Mouse (Mus musculus) stomach, embryonic 15.5 days (tissue): Measurements from ENCODE around the gene Cwh43. TPM values are rescaled to one million over a fixed set of nuclear protein-coding genes. Genes with fewer than 3 reads are reported as not detected.

Experiments used
- ATAC-seq: fragments of 200-750 bp; cut with Nextera tagmentation; 2 replicates; pipeline ENCODE4 v1.8.0; 2017; ENCODE audit warnings: low read depth, moderate number of reproducible peaks, moderate TSS enrichment; ENCODE audit not compliant: insufficient read depth, low FRiP score
- H3K27ac ChIP-seq: fragments of 300-500 bp; sonication (generic); 2 replicates; pipeline ENCODE4 v1.5.1; 2015; ENCODE audit warnings: mild to moderate bottlenecking, inconsistent platforms
- H3K27me3 ChIP-seq: fragments of 300-500 bp; sonication (generic); replicated peaks from 2 replicates; pipeline ENCODE4 v1.6.1; 2015; ENCODE audit warnings: inconsistent platforms
- H3K36me3 ChIP-seq: fragments of 300-500 bp; sonication (generic); 2 replicates; pipeline ENCODE4 v1.6.1; 2015; ENCODE audit warnings: inconsistent platforms
- H3K4me1 ChIP-seq: fragments of 300-500 bp; sonication (generic); 2 replicates; pipeline ENCODE4 v1.6.1; 2015; ENCODE audit warnings: inconsistent platforms
- H3K4me2 ChIP-seq: fragments of 300-500 bp; sonication (generic); 2 replicates; pipeline ENCODE4 v1.6.1; 2015; ENCODE audit warnings: mild to moderate bottlenecking, inconsistent platforms
- H3K4me3 ChIP-seq: fragments of 300-500 bp; sonication (generic); replicated peaks from 2 replicates; pipeline ENCODE4 v1.5.1; 2015; ENCODE audit warnings: inconsistent platforms
- H3K9ac ChIP-seq: fragments of 300-500 bp; sonication (generic); 2 replicates; pipeline ENCODE4 v1.6.1; 2015; ENCODE audit warnings: inconsistent platforms
- H3K9me3 ChIP-seq: fragments of 300-500 bp; sonication (generic); 2 replicates; pipeline ENCODE4 v1.6.1; 2016; ENCODE audit warnings: inconsistent platforms
- WGBS: fragments of 180-500 bp; shearing (Covaris S2); methylation state at CpG from one replicate; pipeline ENCODE4 v1.1.7; 2015; 5-methylcytosine and 5-hydroxymethylcytosine counted together
- polyA plus RNA-seq: library from polyadenylated mRNA; unstranded; fragments of >200 nt; fragmentation: Nextera tagmentation; extraction: Ambion mirVana; gene quantifications from 2 replicates; pipeline ENCODE4 v1.2.1, GENCODE M21; 2015

The Cwh43 gene
- polyA plus RNA-seq, 1 experiment from 2014 or later: 1.9 TPM

DNA sequence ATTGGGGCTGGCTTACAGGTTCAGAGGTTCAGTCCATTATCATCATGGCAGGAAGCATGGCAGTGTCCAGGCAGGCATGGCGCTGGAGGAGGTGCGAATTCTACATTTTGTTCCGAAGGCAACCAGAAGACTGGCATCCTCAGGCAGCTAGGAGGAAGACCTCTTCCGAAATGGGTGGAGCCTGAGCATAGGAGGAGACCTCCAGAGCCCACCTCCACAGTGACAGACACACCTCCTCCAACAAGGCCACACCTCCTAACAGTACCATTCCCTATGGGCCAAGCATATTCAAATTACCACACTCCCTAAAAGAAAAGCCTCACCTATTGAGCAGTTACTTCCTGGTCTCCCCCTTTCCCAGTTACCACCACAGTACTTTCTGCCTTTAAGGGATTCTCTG lies 3.0 kb upstream of the Cwh43 start:
- Histone ChIP-seq H3K36me3 (no peaks in the 10 kb centered on the region), H3K4me1 (peaks cover 9% of the 10 kb centered on the region), H3K4me2 (no peak overlapping the region), H3K9me3 (no peaks in the 10 kb centered on the region), H3K4me3 (no peak overlapping the region), H3K9ac (no peak overlapping the region), H3K27ac (no peak overlapping the region), H3K27me3 (peaks cover 27% of the 10 kb centered on the region)
- WGBS: 90% methylated on average over 4 of the region's 4 CpGs
- no peak for ATAC-seq

DNA sequence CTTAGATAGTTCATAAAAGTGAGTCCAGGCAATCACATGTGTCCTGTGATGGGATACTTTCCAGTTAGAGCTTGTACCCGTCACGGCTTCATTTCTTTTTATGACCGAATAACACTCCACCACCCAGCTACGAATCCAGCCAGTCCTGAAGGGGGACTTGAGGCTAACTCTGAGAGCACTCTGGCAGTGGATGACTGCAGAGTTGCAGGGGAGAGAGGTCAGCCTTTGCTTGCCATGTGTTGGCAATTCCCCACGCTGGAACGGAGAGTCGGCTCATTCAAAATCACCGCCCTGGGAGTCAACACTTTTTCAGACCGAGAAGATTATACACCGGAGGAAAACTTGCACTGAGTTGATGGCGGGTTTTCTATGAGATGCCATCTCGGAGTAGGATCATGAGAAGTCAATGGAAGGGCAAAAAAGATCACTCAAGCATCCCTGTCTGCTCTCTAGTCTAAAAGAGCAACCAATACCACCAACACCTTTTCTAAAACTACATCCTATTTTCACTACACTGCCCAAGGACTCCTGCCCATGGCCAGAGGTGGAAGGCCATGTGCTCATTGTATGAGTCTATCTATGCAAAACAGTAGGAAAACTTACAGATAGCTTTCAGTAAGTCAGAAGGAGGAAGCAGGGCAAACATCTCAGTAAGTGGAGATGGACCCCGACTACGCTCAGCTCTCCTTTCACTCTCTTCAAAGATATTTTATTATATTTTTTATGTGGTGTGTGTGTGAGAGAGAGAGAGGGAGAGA lies 2.4 kb upstream of the Cwh43 start:
- Histone ChIP-seq H3K9ac (no peak overlapping the region), H3K27ac (no peak overlapping the region), H3K36me3 (no peaks in the 10 kb centered on the region), H3K4me3 (no peak overlapping the region), H3K4me1 (peaks cover 9% of the 10 kb centered on the region), H3K27me3 (peaks cover 27% of the 10 kb centered on the region), H3K9me3 (no peaks in the 10 kb centered on the region), H3K4me2 (no peak overlapping the region)
- 86% methylated on average over 14 of the region's 14 CpGs for WGBS
- no peak for ATAC-seq

DNA sequence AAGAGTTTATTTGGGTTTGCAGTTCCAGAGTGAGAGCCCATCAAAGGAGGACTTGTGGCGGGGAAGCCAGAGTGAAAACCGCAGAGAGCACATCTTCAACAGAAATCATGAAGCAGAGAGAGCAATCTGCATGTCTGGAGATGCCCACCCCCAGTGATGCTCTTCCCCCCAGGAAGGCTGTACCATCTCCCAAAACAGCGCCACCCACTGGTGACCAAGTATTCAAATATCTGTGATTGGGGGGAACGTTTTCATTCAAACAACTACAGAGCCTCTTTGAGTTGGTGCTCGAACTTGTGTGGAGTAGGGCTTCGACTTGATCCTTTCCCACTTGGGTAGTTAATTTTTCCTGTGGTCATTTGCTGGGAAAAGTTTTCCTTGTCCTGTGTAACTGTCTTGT lies 1.1 kb upstream of the Cwh43 start:
- H3K4me3 ChIP-seq: no peak overlapping the region
- no peak overlapping the region for H3K4me2 ChIP-seq
- H3K9me3 ChIP-seq: no peaks in the 10 kb centered on the region
- no peaks in the 10 kb centered on the region for H3K36me3 ChIP-seq
- no peak overlapping the region for H3K9ac ChIP-seq
- H3K27ac ChIP-seq: no peak overlapping the region
- WGBS: 75% methylated on average over 6 of the region's 6 CpGs
- peaks cover 9% of the 10 kb centered on the region for H3K4me1 ChIP-seq
- ATAC-seq: no peak
- peaks cover 27% of the 10 kb centered on the region for H3K27me3 ChIP-seq

DNA sequence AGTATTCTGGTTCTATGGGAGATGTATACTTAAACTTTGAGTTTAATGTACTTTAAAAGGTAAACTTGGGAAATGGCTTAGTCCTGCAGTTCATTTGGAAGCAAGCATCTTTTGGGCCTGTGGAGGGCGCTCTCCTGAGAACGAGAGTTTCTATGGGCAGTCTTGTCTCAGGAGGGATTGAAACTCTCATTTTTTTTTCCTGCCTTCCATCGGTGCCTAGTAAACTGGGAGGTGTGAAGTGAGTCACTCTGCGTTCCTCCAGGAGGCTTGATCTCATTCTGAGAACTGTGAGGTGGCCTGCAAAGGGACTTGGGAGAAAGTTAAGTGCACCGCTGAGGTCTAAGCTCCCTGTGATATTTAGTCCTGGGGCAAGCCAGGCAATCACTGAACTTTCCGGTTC lies 986 bp downstream of the Cwh43 start:
- H3K27ac ChIP-seq: no peak overlapping the region
- WGBS: 35% methylated on average over 6 of the region's 6 CpGs
- H3K9ac ChIP-seq: no peak overlapping the region
- no peak for ATAC-seq
- no peaks in the 10 kb centered on the region for H3K9me3 ChIP-seq
- H3K4me2 ChIP-seq: no peak overlapping the region
- H3K36me3 ChIP-seq: no peaks in the 10 kb centered on the region
- H3K4me3 ChIP-seq: no peak overlapping the region
- H3K4me1 ChIP-seq: peaks cover 9% of the 10 kb centered on the region
- H3K27me3 ChIP-seq: peaks cover 27% of the 10 kb centered on the region

DNA sequence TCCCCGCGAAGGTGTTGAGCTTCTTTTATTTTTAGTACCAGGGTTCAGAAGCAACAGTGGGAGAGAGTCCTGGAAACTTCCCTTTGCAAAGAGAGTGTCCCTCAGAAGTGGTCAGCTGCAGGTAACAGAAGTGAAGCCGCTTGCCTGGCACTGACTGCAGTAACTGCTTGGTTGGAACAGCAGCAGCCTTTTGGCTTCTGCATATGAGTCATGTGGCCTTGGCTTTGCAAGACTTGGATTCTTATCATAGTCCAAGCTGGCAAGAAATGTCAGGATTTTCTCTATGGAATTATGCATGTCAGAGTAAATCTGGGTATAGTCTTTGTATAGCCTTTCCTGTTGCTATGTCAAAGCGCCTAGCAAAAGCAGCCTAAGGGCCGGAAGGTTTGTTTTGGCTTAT lies 4.1 kb downstream of the Cwh43 start:
- no peak overlapping the region for H3K4me2 ChIP-seq
- no peaks in the 10 kb centered on the region for H3K9me3 ChIP-seq
- H3K27me3 ChIP-seq: peaks cover 17% of the 10 kb centered on the region
- no peak overlapping the region for H3K4me3 ChIP-seq
- H3K36me3 ChIP-seq: no peaks in the 10 kb centered on the region
- no peak overlapping the region for H3K9ac ChIP-seq
- no peak overlapping the region for H3K27ac ChIP-seq
- H3K4me1 ChIP-seq: peaks cover 9% of the 10 kb centered on the region
- WGBS: 79% methylated on average over 5 of the region's 5 CpGs
- no peak for ATAC-seq

DNA sequence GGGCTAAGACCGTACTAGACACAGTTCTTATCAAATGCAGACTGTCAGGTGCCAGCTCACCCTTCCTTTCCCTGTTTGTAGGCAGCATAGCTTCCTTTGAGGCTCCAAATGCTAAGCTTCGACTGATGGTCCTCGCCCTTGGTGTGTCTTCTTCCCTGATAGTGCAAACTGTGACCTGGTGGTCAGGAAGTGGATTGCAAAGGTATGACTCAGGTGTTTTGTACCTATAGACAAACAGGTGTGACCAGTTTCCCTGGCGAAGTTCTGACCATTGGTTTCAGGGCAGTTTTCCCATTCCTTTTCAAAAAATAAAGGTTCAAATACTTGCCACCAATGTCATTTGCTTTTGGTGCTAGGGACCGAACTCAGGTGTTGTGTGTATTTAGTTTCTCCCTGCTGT lies 5.9 kb downstream of the Cwh43 start:
- Histone ChIP-seq H3K27ac (no peak overlapping the region), H3K9ac (no peak overlapping the region), H3K4me1 (no peaks in the 10 kb centered on the region), H3K27me3 (peaks cover 3% of the 10 kb centered on the region; the same call in 1 of the 2 replicates), H3K9me3 (no peaks in the 10 kb centered on the region), H3K4me2 (no peak overlapping the region), H3K4me3 (no peak overlapping the region), H3K36me3 (no peaks in the 10 kb centered on the region)
- ATAC-seq: no peak
- WGBS: 75% methylated on average over 5 of the region's 5 CpGs

DNA sequence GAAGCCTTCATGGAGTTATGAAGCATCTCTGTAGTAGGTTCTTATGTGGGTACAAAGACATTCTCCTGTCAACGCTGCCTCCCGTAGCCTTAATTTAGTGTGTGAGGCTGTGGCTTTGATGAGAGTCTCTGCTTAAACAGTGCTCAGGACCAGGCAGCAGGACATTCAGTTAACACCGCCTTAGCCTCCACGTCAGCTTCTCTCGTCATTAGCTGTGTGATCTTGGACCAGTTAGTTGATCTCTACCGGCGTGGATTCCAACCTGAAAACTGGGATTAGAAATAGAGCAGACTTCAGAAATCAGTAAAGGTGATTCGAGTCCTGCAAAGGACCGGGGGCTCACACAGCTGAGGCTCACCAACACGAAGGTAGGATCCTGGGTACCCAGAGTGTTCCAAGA lies 8.3 kb downstream of the Cwh43 start:
- 84% methylated on average over 10 of the region's 10 CpGs for WGBS

DNA sequence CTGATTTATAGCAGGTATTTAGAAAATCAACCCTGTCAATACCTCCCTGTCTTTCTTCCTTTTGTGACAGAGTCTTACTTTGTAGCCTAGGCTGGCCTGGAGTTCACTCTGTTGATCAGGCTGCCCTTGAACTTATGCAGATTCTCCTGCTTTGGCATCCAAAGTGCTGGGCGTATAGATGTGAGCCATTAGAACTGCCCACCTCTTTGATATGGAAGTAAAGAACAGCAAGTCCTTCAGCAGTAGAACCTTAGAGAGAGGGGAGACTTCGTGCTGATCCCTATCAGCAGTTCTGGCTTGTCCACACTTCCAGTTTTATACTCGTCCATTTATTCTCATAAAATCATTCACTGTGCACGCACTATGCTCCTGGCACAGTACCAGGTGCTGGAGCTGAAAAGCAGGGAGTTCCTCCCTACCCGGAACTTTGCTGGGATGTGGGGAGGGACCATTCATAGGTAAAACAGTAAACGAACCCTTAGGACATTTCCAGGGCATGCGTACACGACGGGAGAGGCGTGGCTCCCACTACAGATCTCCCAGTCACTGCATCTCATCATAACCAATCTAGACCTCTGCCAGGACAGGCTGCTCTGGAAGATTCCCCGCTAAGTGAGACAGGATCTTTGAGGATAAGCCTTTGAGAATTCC lies 13.3 kb downstream of the Cwh43 start:
- Histone ChIP-seq H3K4me3 (no peak overlapping the region), H3K27me3 (no peaks in the 10 kb centered on the region), H3K36me3 (no peaks in the 10 kb centered on the region), H3K9ac (no peak overlapping the region), H3K4me2 (no peak overlapping the region), H3K4me1 (no peaks in the 10 kb centered on the region), H3K27ac (no peak overlapping the region), H3K9me3 (no peaks in the 10 kb centered on the region)
- no peak for ATAC-seq
- WGBS: 51% methylated on average over 11 of the region's 11 CpGs

More for the DNA sequence above, 8.3 kb downstream of the Cwh43 start:
- Histone ChIP-seq H3K4me3 (no peak overlapping the region), H3K4me2 (no peak overlapping the region), H3K9me3 (no peaks in the 10 kb centered on the region), H3K4me1 (no peaks in the 10 kb centered on the region), H3K27me3 (no peaks in the 10 kb centered on the region), H3K36me3 (no peaks in the 10 kb centered on the region), H3K27ac (no peak overlapping the region), H3K9ac (no peak overlapping the region)
- ATAC-seq: no peak

DNA sequence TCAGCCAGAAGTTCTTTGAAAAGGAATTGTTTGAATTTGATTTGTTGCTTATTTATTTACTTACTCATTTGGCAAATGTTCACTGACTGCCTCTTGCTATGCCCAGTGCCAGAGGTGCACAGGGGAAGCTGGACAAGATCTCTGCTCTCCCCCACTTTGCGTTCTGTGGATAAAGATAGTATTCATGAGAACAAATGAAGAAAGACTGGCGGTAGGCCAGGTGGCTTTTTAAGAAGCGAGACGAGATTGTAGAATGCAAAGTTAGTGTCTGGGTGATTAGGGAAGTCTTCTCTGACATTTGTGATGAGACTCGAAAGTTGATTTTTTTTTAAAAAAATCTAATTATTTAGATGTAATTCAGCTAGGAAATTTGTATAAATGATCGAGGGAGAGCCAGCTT lies 20.9 kb downstream of the Cwh43 start:
- WGBS: 57% methylated on average over 6 of the region's 6 CpGs
- H3K9ac ChIP-seq: no peak overlapping the region
- no peaks in the 10 kb centered on the region for H3K27me3 ChIP-seq
- H3K4me3 ChIP-seq: no peak overlapping the region
- H3K36me3 ChIP-seq: no peaks in the 10 kb centered on the region
- H3K4me2 ChIP-seq: no peak overlapping the region
- ATAC-seq: no peak
- no peaks in the 10 kb centered on the region for H3K4me1 ChIP-seq
- H3K27ac ChIP-seq: no peak overlapping the region
- no peaks in the 10 kb centered on the region for H3K9me3 ChIP-seq

DNA sequence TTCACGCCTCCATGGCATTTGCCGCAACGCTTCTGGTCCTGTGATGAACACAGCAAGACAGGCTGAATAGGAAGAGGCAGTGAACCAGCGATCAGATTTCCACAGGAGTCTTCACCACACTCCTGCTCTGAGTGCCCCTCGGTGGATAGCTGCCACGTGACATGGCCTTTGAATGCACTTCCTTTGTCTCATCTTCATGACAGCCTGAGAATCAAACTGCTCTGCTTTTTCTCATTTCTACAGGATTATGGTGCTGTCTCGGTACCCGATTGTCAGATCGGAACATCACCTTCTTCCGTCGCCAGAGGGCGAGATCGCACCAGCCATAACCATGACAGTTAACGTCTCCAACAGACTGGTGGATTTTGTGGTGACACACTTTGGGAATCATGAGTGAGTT lies 25.7 kb downstream of the Cwh43 start:
- no peak overlapping the region for H3K4me2 ChIP-seq
- H3K27me3 ChIP-seq: no peaks in the 10 kb centered on the region
- no peaks in the 10 kb centered on the region for H3K4me1 ChIP-seq
- no peak for ATAC-seq
- H3K36me3 ChIP-seq: no peaks in the 10 kb centered on the region
- WGBS: 20% methylated on average over 14 of the region's 14 CpGs
- no peak overlapping the region for H3K4me3 ChIP-seq
- no peaks in the 10 kb centered on the region for H3K9me3 ChIP-seq
- H3K9ac ChIP-seq: no peak overlapping the region
- no peak overlapping the region for H3K27ac ChIP-seq

DNA sequence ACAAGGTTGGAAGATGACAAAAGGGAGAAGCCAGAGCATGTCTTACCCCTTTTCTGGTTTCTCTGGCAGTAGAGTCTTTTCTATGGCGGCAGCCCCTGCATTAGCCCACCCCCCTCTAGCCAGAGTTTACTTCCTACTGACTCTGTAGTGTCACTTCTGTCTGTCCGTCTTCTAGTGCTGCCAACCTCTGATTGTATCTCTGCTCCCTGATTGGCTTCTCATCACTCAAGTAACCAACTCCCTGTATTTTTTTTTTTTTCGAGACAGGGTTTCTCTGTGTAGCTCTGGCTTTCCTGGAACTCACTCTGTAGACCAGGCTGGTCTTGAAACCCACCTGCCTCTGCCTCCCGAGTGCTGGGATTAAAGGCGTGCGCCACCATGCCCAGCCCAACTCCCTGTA lies 26.9 kb downstream of the Cwh43 start:
- Histone ChIP-seq H3K4me1 (no peaks in the 10 kb centered on the region), H3K36me3 (no peaks in the 10 kb centered on the region), H3K9ac (no peak overlapping the region), H3K27ac (no peak overlapping the region), H3K4me2 (no peak overlapping the region), H3K4me3 (no peak overlapping the region), H3K9me3 (no peaks in the 10 kb centered on the region), H3K27me3 (no peaks in the 10 kb centered on the region)
- ATAC-seq: no peak
- WGBS: 81% methylated on average over 6 of the region's 6 CpGs

DNA sequence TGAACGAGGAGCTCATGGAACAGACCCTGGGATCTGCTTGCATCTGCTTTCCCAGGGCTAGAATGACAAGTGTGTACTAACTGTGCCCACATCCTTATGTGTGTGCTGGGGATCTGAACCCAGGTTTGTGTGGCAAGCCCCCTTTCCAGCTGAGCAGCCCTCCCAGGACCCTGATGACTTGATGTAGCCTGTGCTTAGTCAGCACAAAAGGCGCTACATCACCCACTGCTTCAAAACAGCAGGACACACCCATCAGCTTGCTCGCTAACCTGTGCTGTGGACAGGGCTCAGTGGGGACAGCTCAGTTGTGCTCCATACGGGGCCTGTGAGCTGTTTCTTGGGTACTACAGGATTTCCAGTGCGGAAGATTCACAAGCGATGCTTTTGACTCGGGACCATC lies 28.9 kb downstream of the Cwh43 start:
- Histone ChIP-seq H3K9me3 (no peaks in the 10 kb centered on the region), H3K4me1 (no peaks in the 10 kb centered on the region), H3K36me3 (no peaks in the 10 kb centered on the region), H3K27me3 (no peaks in the 10 kb centered on the region), H3K4me3 (no peak overlapping the region), H3K9ac (no peak overlapping the region), H3K27ac (no peak overlapping the region), H3K4me2 (no peak overlapping the region)
- no peak for ATAC-seq
- WGBS: 68% methylated on average over 7 of the region's 7 CpGs
